Mouse (Mus musculus): ENCODE results near the gene Znrf2.
"Not testable (repeated sequence)": the region's sequence is repeated elsewhere in the genome, so short reads cannot be mapped to it uniquely, and the experiment has no call there.

Gene Znrf2

GRCm38 (mm10) chr6:54849179-54850156 lies 32.8 kb downstream of the Znrf2 start:
- no peak for DNase-seq (ENCODE audit: low spot score in 2 of 2)

DNA sequence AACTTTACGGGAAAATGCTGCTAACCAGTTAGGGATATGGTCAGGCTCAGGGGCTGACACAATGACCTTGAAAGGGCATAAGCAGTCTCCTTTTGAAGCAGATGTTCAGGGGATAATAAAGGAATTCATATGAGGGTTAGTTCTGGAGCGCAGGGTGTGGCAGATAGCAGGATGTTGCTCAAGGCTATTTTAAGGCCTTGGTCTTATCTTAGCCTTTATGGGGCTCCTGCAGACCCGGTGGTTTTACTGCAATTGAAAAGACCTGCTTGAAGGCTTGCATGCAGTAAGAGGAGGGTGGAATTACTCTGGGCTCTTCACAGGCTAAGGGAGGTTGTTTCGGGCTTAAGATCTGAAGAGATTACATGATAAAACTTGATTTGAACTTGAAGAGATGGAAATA lies 35.1 kb downstream of the Znrf2 start:
- DNase-seq (ENCODE audit: low spot score in 2 of 2), result no peak

GRCm38 (mm10) chr6:54852669-54853068 lies 36.0 kb downstream of the Znrf2 start:
- DNase-seq (ENCODE audit: low spot score in 2 of 2), result no peak

GRCm38 (mm10) chr6:54854859-54855258 lies 38.1 kb downstream of the Znrf2 start:
- no peak for DNase-seq (ENCODE audit: low spot score in 2 of 2)

GRCm38 (mm10) chr6:54855801-54856583 lies 39.3 kb downstream of the Znrf2 start:
- DNase-seq (ENCODE audit: low spot score in 2 of 2), result no peak

DNA sequence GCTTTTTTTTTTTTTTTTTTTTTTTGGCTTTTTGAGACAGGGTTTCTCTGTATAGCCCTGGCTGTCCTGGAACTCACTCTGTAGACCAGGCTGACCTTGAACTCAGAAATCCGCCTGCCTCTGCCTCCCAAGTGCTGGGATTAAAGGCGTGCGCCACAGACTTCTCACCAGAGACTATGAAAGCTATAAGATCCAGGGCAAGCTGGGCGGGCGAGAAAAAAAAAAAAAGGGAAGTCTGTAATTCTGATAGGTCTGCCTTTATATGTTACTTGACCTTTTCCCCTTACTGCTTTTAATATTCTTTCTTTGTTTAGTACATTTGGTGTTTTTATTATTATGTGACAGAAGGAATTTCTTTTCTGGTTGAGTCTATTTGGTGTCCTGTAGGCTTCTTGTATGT lies 42.4 kb downstream of the Znrf2 start:
- DNase-seq (ENCODE audit: low spot score in 2 of 2), result not testable (repeated sequence)

DNA sequence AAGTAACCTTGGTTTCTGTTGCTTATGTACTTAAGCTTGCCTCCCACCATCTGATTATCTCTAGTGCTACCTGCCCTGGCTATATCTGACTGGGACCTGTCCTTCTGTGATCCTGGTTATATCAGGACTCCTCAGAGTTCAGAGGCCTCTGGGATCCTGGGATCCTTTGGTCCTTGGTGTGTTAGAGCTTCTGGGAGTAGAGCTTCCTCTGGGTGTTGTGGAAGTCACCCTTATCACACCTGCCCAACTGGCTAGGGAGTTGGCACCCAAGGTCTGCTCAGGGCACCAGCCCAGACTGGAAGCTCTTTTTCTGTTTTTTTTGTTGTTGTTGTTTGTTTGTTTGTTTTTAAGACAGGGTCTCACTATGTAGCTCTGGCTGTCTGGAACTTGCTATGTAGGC lies 43.5 kb downstream of the Znrf2 start:
- no peak for DNase-seq (ENCODE audit: low spot score in 2 of 2)

GRCm38 (mm10) chr6:54866731-54867410 lies 50.2 kb downstream of the Znrf2 start:
- DNase-seq (ENCODE audit: low spot score in 2 of 2), result no peak

DNA sequence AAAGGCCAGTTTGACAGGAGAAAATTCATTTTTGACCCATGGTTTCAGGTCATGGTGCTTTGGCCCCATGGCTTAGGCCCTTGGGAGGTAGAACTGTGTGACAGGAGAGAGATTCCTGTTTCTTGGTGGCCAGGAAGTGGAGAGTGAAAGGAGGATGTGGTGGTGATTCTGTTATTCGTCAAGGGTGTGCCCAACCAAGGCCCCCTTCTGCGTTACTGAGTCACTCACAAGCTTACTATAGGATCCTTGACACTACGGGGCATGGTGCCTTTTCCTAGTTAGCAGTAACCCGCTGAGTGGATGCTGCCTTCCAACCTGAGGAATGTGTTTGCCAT lies 50.7 kb downstream of the Znrf2 start:
- DNase-seq (ENCODE audit: low spot score in 2 of 2), result no peak

- DNase-seq (ENCODE audit: low spot score in 2 of 2), result no peak
These were observed 56.3 kb downstream of the Znrf2 start for GRCm38 (mm10) chr6:54873029-54873428.

DNA sequence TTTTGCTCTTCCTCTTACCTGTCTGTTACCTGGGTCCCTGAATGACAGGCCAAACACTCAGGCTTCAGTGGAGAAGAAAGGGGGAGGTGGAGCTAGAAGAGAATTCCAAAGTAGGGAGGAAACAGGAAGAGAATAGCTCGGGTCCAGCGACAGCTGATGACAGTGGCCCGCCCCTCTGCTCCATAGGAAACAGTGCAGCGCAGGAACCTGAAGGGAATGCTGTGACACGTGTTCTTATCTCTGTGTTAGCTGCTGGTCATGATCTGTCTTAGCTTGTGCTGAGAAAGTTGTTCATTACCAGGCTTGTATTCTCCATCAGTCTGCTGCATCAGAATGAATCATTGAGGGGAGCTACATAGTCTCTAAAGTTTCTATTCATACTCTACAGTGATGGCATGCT lies 60.1 kb downstream of the Znrf2 start:
- no peak for DNase-seq (ENCODE audit: low spot score in 2 of 2)

DNA sequence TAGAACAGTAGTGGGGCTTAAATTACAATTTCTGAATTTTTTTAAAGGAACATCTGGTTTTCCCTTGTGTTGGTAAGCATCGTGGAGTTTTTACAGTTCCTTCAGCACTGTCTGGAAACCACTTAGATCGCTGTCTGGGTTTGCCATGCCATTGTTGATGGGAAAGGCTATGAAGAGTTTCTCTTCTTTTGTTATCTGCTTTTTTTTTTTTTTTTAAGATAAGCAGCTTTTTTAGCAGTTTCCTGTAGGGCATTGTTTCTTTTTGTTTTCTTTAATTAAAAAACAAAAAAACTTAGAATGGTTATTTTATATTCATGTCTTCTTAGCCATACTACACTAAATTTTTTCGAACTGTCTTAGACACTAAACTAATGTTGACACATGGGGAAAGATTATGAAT lies 60.9 kb downstream of the Znrf2 start:
- DNase-seq (ENCODE audit: low spot score in 2 of 2), result no peak

GRCm38 (mm10) chr6:54878546-54878945 lies 61.8 kb downstream of the Znrf2 start:
- DNase-seq (ENCODE audit: low spot score in 2 of 2), result no peak

- no peak for DNase-seq (ENCODE audit: low spot score in 2 of 2)
These were observed 63.4 kb downstream of the Znrf2 start for GRCm38 (mm10) chr6:54880086-54880485.

GRCm38 (mm10) chr6:54883424-54883823 lies 66.7 kb downstream of the Znrf2 start:
- no peak for DNase-seq (ENCODE audit: low spot score in 2 of 2)

- DNase-seq (ENCODE audit: low spot score in 2 of 2), result no peak
These were observed 69.5 kb downstream of the Znrf2 start for GRCm38 (mm10) chr6:54886195-54886594.

GRCm38 (mm10) chr6:54890221-54890620 lies 73.5 kb downstream of the Znrf2 start:
- DNase-seq (ENCODE audit: low spot score in 2 of 2), result no peak

- no peak for DNase-seq (ENCODE audit: low spot score in 2 of 2)
These were observed 74.7 kb downstream of the Znrf2 start for GRCm38 (mm10) chr6:54891384-54891783.

GRCm38 (mm10) chr6:54900256-54900655 lies 83.5 kb downstream of the Znrf2 start:
- no peak for DNase-seq (ENCODE audit: low spot score in 2 of 2)

DNA sequence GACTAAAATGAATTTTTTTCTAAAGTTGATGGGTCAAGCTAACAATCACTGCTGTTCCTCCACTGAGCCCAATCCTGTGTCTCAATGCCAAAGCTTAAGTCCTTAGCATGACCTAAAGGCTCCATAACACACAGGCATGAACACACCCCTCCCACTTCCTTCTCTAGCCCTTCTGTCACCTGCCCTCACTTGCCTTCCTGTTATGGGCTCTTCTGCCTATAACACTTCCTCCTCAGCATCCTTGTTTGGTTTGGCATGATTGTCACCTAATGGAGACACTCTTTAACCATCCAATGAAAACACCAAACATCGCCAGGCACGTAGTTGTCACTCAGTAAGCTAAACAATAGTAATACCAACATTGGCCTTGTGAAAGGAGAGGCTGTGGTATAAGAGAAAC lies 85.8 kb downstream of the Znrf2 start:
- DNase-seq (ENCODE audit: low spot score in 2 of 2), result no peak

DNA sequence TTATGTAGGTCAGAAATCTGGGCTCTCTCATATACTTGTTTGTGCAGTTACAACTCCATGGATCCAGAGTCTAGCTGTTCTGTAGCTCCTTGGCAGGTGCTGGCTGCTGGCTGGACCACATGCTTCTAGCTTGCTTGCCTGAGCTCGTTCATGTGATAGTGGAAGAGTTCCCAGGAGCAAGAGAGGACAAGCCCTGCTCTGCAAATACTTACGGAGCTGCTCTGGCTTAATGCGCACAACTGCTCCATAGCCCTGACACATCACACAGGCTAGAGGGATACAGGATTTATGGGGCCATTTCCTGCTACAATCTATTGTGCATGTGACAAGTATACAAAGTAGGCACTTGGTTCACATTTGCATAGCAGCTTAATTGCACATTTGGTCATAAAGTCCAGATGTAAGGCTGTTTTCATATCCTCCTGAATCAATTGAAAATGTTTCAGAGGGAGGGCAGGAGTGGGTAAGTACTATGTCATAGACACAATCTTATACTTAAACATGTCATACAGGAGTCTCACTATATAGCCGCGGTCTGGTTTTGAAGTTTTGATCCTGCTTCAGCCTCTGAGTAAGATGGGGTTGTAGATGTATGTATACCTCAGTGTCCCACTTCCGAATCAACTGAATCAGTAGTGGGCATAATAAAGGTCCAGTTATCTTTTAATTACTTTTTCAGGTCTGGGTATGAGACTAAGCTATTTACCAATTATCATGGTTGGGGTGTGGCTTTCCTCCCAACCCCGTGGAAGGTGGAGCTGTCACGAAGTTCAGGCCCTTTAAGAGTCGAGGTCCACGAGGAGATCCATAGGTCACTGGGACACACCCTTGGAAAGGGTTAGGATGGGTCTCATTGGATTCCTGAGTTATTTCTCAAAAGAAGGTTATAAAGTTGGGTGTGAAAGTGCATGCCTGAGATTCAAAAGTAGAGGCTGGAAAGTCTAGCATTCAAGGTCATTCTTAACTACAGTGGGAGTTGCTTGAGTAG lies 89.6 kb downstream of the Znrf2 start:
- DNase-seq (ENCODE audit: low spot score in 2 of 2), result peak; percentile 48 to 50

All from heart, adult 9 months (tissue).